Mouse (Mus musculus) neural tube, embryonic 11.5 days (tissue): ENCODE measurements around the gene Pet2. TPM values are rescaled to one million over a fixed set of nuclear protein-coding genes. Genes with fewer than 3 reads are reported as not detected.

Experiments
- ATAC-seq: fragments of 200-750 bp; cut with Nextera tagmentation; 2 replicates; pipeline ENCODE4 v1.8.0; 2017; ENCODE audit warnings: moderate number of reproducible peaks, mild to moderate bottlenecking, moderate TSS enrichment, moderate library complexity; ENCODE audit not compliant: insufficient read depth, low FRiP score, low TSS enrichment
- DNase-seq: peaks from one replicate; pipeline ENCODE4 v3.0.0-alpha.2; 2015; ENCODE audit warnings: low spot score
- H3K27ac ChIP-seq: fragments of 300-500 bp; sonication (generic); 2 replicates; pipeline ENCODE4 v1.5.1; 2014; ENCODE audit warnings: low read depth, mild to moderate bottlenecking, low read length
- H3K27me3 ChIP-seq: fragments of 300-500 bp; sonication (generic); 2 replicates; pipeline ENCODE4 v1.6.1; 2014; ENCODE audit warnings: mild to moderate bottlenecking, low read length, mixed read lengths; ENCODE audit not compliant: control insufficient read depth, insufficient read depth
- H3K36me3 ChIP-seq: fragments of 300-500 bp; sonication (generic); 2 replicates; pipeline ENCODE4 v1.6.1; 2014; ENCODE audit warnings: mild to moderate bottlenecking, low read length, moderate library complexity, mixed read lengths; ENCODE audit not compliant: control insufficient read depth, insufficient read depth
- H3K4me1 ChIP-seq: fragments of 300-500 bp; sonication (generic); 2 replicates; pipeline ENCODE4 v1.6.1; 2014; ENCODE audit warnings: low read length, mixed read lengths; ENCODE audit not compliant: control insufficient read depth, insufficient read depth
- H3K4me2 ChIP-seq: fragments of 300-500 bp; sonication (generic); 2 replicates; pipeline ENCODE4 v1.6.1; 2014; ENCODE audit warnings: low read depth, mild to moderate bottlenecking, moderate library complexity
- H3K4me3 ChIP-seq: fragments of 300-500 bp; sonication (generic); 2 replicates; pipeline ENCODE4 v1.5.1; 2014; ENCODE audit warnings: low read depth, low read length
- H3K9ac ChIP-seq: fragments of 300-500 bp; sonication (generic); 2 replicates; pipeline ENCODE4 v1.6.1; 2014; ENCODE audit warnings: mild to moderate bottlenecking, low read length
- H3K9me3 ChIP-seq: fragments of 300-500 bp; sonication (generic); 2 replicates; pipeline ENCODE4 v1.6.1; 2016; ENCODE audit warnings: low read length; ENCODE audit not compliant: control insufficient read depth
- WGBS: fragments of 180-500 bp; shearing (Covaris S2); extraction: QIAGEN DNeasy Blood & Tissue Kit; methylation state at CpG from one replicate; pipeline ENCODE4 v1.1.7; 2014; 5-methylcytosine and 5-hydroxymethylcytosine counted together
- polyA plus RNA-seq: library from polyadenylated mRNA; unstranded; fragments of >200 nt; fragmentation: Nextera tagmentation; extraction: Ambion mirVana; gene quantifications from 2 replicates; pipeline ENCODE4 v1.2.1, GENCODE M21; 2014

Pet2 gene
- not detected in 2 replicates for polyA plus RNA-seq

GRCm38 (mm10) chrX:89409589-89409988, at the start of gene Pet2:
TSS of gene Pet2 (minus strand) at chrX:89409689.
- no peak within 1 kb of the TSS for H3K9ac ChIP-seq
- no peak within 1 kb of the TSS for H3K4me3 ChIP-seq
- 92% methylated on average over 9 of the region's 9 CpGs for WGBS
- H3K4me2 ChIP-seq = no peak within 1 kb of the TSS
- H3K9me3 ChIP-seq = no peaks in the 10 kb centered on the region
- H3K4me1 ChIP-seq = no peaks in the 10 kb centered on the region
- H3K36me3 ChIP-seq = no peaks in the 10 kb centered on the region
- H3K27ac ChIP-seq = no peak within 1 kb of the TSS
- no peak for ATAC-seq
- no peaks in the 10 kb centered on the region for H3K27me3 ChIP-seq
- DNase-seq = no peak
